Mouse (Mus musculus) midbrain, embryonic 11.5 days (tissue): ENCODE measurements around the gene Aldh3b3. TPM values are rescaled to one million over a fixed set of nuclear protein-coding genes. Genes with fewer than 3 reads are reported as not detected.

ENCODE experiments used
- ATAC-seq: fragments of 200-750 bp; cut with Nextera tagmentation; 2 replicates; pipeline ENCODE4 v1.8.0; 2017; ENCODE audit warnings: moderate TSS enrichment, moderate library complexity; ENCODE audit not compliant: low FRiP score
- DNase-seq: peaks from one replicate; pipeline ENCODE4 v3.0.0; 2015; ENCODE audit warnings: low spot score; ENCODE audit errors: missing footprints
- H3K27ac ChIP-seq: fragments of 300-500 bp; sonication (generic); 2 replicates; pipeline ENCODE4 v1.5.1; 2014; ENCODE audit warnings: low read depth, low read length
- H3K27me3 ChIP-seq: fragments of 300-500 bp; sonication (generic); 2 replicates; pipeline ENCODE4 v1.6.1; 2014; ENCODE audit warnings: mild to moderate bottlenecking, low read length, moderate library complexity, mixed read lengths; ENCODE audit not compliant: control insufficient read depth, insufficient read depth
- H3K36me3 ChIP-seq: fragments of 300-500 bp; sonication (generic); 2 replicates; pipeline ENCODE4 v1.6.1; 2014; ENCODE audit warnings: mild to moderate bottlenecking, low read length, moderate library complexity, mixed read lengths; ENCODE audit not compliant: control insufficient read depth, insufficient read depth
- H3K4me1 ChIP-seq: fragments of 300-500 bp; sonication (generic); 2 replicates; pipeline ENCODE4 v1.6.1; 2014; ENCODE audit warnings: low read length; ENCODE audit not compliant: control insufficient read depth, insufficient read depth
- H3K4me2 ChIP-seq: fragments of 300-500 bp; sonication (generic); 2 replicates; pipeline ENCODE4 v1.6.1; 2014; ENCODE audit warnings: mild to moderate bottlenecking, moderate library complexity
- H3K4me3 ChIP-seq: fragments of 300-500 bp; sonication (generic); 2 replicates; pipeline ENCODE4 v1.5.1; 2014; ENCODE audit warnings: low read depth, low read length
- H3K9ac ChIP-seq: fragments of 300-500 bp; sonication (generic); 2 replicates; pipeline ENCODE4 v1.6.1; 2014; ENCODE audit warnings: low read length
- H3K9me3 ChIP-seq: fragments of 300-500 bp; sonication (generic); 2 replicates; pipeline ENCODE4 v1.6.1; 2016; ENCODE audit warnings: low read length; ENCODE audit not compliant: control insufficient read depth
- WGBS: fragments of 180-500 bp; shearing (Covaris S2); extraction: QIAGEN DNeasy Blood & Tissue Kit; methylation state at CpG from one replicate; pipeline ENCODE4 v1.1.7; 2014; 5-methylcytosine and 5-hydroxymethylcytosine counted together
- polyA plus RNA-seq: library from polyadenylated mRNA; unstranded; fragments of >200 nt; fragmentation: Nextera tagmentation; extraction: Ambion mirVana; gene quantifications from 2 replicates; pipeline ENCODE4 v1.2.1, GENCODE M21; 2014

Aldh3b3 gene
- polyA plus RNA-seq, 1 experiment from 2014 or later: not detected

DNA sequence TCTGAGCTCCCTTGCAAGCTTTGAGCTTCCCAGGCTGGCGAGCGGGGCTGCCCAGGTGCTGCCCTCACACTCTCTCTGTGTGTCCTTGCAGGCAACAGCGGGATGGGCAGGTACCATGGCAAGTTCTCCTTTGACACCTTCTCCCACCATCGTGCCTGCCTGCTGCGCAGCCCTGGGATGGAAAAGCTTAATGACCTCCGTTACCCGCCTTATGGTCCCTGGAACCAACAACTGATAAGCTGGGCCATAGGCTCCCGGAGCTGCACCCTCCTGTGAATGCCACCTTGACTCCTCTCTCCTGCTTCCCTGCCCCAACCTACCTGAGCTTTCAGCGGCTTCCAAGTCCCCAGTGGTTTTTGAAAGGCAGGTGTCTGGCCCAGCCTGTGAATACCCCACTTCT, 22.5 kb downstream of the Aldh3b3 start:
- H3K27ac ChIP-seq: no peak overlapping the region
- no peak for ATAC-seq
- H3K4me3 ChIP-seq: no peak overlapping the region
- no peaks in the 10 kb centered on the region for H3K27me3 ChIP-seq
- no peaks in the 10 kb centered on the region for H3K36me3 ChIP-seq
- 74% methylated on average over 9 of the region's 9 CpGs for WGBS
- peaks cover 15% of the 10 kb centered on the region for H3K4me1 ChIP-seq
- no peak for DNase-seq
- no peak overlapping the region for H3K4me2 ChIP-seq
- H3K9ac ChIP-seq: no peak overlapping the region
- H3K9me3 ChIP-seq: no peaks in the 10 kb centered on the region

DNA sequence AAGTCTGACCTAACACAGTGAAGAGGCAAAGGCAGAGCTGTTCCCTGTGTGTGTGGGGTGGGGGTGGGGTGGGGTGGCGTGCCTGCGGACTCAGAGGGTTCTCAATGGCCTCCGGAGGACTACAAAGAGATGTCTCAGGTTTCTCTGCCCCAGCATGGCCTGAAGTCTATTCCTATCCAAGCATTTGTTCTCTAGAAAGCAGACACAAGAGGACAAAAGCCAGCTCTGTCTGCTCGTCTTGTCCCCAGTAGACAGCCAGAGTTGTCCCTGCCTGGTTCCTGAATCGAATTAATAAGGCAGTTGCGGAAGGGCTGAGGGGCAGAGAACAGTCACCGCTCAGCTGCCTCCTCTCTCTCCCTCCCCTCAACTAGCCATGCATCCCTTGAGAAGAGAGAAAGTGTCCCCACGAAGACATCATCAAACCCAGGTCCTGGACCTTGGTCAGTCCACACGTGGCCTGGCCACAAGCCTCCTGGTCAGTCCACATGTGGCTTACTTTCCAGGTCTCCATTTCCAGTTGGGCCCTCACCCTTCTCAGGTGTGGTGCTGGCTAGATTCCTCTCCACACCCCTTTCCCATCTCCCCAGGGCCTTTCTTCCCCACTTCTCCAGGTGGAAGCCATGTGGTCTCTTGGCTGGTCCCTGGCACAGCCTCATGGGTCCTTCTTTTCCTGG, 25.2 kb downstream of the Aldh3b3 start:
- Histone ChIP-seq H3K4me3 (no peak overlapping the region), H3K36me3 (no peaks in the 10 kb centered on the region), H3K4me2 (no peak overlapping the region), H3K9me3 (peaks cover under 1% of the 10 kb centered on the region; the same call in 1 of the 2 replicates), H3K27ac (no peak overlapping the region), H3K9ac (no peak overlapping the region), H3K4me1 (peaks cover 15% of the 10 kb centered on the region), H3K27me3 (no peaks in the 10 kb centered on the region)
- ATAC-seq (no peak), DNase-seq (peak; percentile 88)
- 33% methylated on average over 9 of the region's 9 CpGs for WGBS

DNA sequence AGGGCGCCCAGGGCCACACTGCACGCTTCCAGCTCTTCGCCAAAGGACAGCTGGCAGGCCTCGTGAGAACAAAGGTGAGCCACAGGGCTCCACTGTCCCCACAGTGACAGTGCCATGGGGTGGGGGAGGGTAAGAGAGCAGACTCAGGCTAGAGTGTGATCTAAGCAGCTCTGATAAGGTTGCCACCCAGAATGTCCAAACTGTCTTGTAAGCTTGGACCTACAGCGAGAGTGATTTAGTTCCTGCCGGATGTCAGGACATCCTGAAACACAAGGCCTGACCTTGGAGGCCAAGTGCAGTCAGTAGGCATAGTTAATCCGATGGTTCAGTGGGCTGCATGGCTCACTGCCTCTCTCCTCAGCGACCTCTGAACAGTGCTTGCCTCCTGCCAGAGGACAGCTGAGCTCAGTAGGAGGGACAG, 26.8 kb downstream of the Aldh3b3 start:
- no peaks in the 10 kb centered on the region for H3K27me3 ChIP-seq
- H3K4me3 ChIP-seq: no peak overlapping the region
- H3K4me1 ChIP-seq: peaks cover 15% of the 10 kb centered on the region
- ATAC-seq (0 out of 2 replicates have a peak, but pooled peaks have one; percentile 34), DNase-seq (peak; percentile 88)
- no peaks in the 10 kb centered on the region for H3K36me3 ChIP-seq
- WGBS: 12% methylated on average over 8 of the region's 8 CpGs
- H3K9me3 ChIP-seq: peaks cover 3% of the 10 kb centered on the region; the same call in 1 of the 2 replicates
- 0 out of 2 replicates have a peak overlapping the region, but pooled peaks have one; percentile 9 for H3K9ac ChIP-seq
- H3K4me2 ChIP-seq: no peak overlapping the region
- H3K27ac ChIP-seq: no peak overlapping the region; the same call in 1 of the 2 replicates

DNA sequence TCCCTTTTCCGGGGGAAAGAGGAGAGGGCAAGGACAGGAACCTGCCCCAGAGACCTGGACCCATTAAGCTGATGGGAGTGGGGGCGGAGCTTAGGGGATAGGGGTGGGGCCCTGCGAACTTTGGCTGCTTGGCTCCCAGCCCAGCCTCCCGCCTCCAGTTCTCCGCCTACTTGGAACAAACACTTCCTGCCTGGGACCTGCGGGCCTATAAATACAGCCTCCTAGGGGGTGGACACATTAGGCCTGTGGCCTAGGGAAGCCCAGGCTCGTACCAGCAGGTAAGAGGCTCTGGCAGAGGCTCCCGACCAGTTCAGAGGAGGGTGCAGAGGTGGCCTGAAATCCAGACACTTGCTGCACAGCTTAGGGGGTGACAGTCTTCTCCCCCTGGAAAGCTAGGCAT, 27.9 kb downstream of the Aldh3b3 start, which contains the start of gene Acy3:
TSS of gene Acy3 (plus strand) at position 237 of the 400 bp plus-strand sequence.
- Histone ChIP-seq H3K36me3 (no peaks in the 10 kb centered on the region), H3K9ac (peak within 1 kb of the TSS; percentile 9; the same call in 1 of the 2 replicates), H3K4me3 (no peak within 1 kb of the TSS), H3K9me3 (peaks cover 3% of the 10 kb centered on the region; the same call in 1 of the 2 replicates), H3K4me1 (peaks cover 15% of the 10 kb centered on the region), H3K27me3 (no peaks in the 10 kb centered on the region), H3K27ac (no peak within 1 kb of the TSS), H3K4me2 (no peak within 1 kb of the TSS)
- 27% methylated on average over 8 of the region's 8 CpGs for WGBS
- DNase-seq: no peak
- ATAC-seq: no peak

- no peak for DNase-seq
- H3K4me3 ChIP-seq: no peak overlapping the region
- H3K9ac ChIP-seq: no peak overlapping the region
- peaks cover 3% of the 10 kb centered on the region; the same call in 1 of the 2 replicates for H3K9me3 ChIP-seq
- H3K4me2 ChIP-seq: no peak overlapping the region
- no peak for ATAC-seq
- 92% methylated on average over 14 of the region's 14 CpGs for WGBS
- H3K4me1 ChIP-seq: peaks cover 14% of the 10 kb centered on the region
- no peaks in the 10 kb centered on the region for H3K27me3 ChIP-seq
- H3K27ac ChIP-seq: no peak overlapping the region
- no peaks in the 10 kb centered on the region for H3K36me3 ChIP-seq
Observed at GRCm38 (mm10) chr19:3988066-3988465, 29.6 kb downstream of the Aldh3b3 start.

DNA sequence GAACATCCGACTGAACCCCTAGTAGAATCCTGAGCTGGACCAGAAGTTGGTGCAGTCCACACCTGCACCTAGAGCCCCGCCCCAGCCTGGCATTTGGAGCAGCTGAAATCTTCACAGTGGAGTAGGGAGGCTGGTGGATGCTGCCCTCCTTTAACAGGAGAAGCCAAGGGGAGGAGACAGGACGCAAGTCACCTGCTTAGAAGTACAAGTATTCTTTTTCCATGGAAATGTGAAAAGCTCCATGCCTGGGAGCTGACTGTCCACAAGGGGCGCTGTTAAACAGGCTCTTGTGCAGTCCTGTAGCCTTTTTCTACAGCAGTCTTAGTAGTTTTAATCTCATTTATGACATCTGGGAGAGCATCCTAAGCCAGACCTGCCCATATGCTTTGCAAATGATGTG, 30.3 kb downstream of the Aldh3b3 start:
- ATAC-seq (no peak), DNase-seq (no peak)
- WGBS: 87% methylated on average over 4 of the region's 4 CpGs
- Histone ChIP-seq H3K4me2 (no peak overlapping the region), H3K4me1 (peaks cover 8% of the 10 kb centered on the region), H3K9ac (no peak overlapping the region), H3K27ac (no peak overlapping the region), H3K27me3 (no peaks in the 10 kb centered on the region), H3K4me3 (no peak overlapping the region), H3K36me3 (no peaks in the 10 kb centered on the region), H3K9me3 (peaks cover 3% of the 10 kb centered on the region; the same call in 1 of the 2 replicates)

DNA sequence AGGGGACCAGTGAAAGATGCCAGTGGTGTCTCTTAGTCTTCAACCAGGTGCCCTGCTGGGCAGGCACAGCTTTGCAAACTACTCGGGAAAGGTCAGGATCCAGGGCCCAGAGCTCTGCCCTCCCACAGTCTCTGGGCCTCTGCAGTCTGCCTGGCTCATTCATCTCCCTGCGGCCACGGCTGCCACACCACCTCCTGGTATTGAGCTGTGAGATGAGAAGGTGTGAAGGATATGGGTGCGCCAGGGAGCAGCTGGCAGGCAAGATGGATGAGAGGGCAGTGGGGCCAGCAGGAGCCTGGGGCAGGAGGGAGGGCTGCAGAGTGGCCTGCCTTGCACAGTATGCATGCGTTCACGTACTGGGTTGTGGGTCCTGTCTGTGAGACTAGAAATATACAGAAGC, 32.4 kb downstream of the Aldh3b3 start:
- Histone ChIP-seq H3K4me3 (no peak overlapping the region), H3K9ac (no peak overlapping the region), H3K4me2 (no peak overlapping the region), H3K27ac (no peak overlapping the region), H3K27me3 (no peaks in the 10 kb centered on the region), H3K36me3 (no peaks in the 10 kb centered on the region), H3K9me3 (peaks cover 3% of the 10 kb centered on the region; the same call in 1 of the 2 replicates), H3K4me1 (no peaks in the 10 kb centered on the region)
- ATAC-seq: no peak
- 74% methylated on average over 6 of the region's 6 CpGs for WGBS
- DNase-seq: no peak

DNA sequence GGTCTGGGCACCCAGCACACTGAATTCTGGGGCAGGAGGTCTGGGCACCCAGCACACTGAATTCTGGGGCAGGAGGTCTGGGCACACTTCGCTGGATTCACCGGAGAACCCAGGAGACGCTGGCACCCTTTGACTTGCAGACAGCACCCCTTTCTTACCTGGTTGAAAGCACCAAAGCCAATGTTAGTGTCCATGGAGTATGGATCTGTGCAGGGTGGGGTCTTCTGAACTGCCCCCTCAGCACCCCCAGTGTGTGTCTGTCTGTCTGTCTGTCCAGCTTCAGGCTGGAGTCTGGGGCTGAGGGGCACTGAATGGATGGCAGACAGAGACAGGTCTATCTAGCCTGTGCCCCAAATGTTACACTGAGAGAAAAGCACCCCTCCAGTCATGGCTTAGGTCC, 33.1 kb downstream of the Aldh3b3 start:
- Histone ChIP-seq H3K9me3 (peaks cover 3% of the 10 kb centered on the region; the same call in 1 of the 2 replicates), H3K4me1 (no peaks in the 10 kb centered on the region), H3K4me3 (no peak overlapping the region), H3K27me3 (no peaks in the 10 kb centered on the region), H3K4me2 (no peak overlapping the region), H3K36me3 (no peaks in the 10 kb centered on the region), H3K27ac (no peak overlapping the region), H3K9ac (no peak overlapping the region)
- DNase-seq (no peak), ATAC-seq (no peak)
- 98% methylated on average over 3 of the region's 3 CpGs for WGBS

DNA sequence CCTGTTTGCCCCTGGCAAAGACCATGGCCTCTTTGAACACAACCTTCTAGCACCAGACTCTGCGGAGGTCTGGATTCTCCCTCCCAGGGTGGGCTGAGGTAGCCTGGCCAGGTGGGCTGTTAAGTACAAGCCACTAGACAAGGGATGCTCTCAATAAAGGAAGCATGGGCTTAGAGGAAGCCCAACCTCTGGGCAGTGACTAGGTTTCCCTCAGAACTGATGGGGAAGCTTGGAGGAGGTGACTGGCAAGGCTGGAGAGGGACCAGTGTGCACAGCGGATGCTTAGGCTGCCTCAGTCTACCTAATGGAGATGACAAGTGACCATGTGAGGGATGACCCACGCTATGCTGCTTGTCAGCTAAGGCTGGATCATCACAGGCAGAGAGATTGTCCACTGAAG, 33.5 kb downstream of the Aldh3b3 start:
- H3K36me3 ChIP-seq: no peaks in the 10 kb centered on the region
- no peak overlapping the region for H3K4me3 ChIP-seq
- WGBS: 95% methylated on average over 3 of the region's 3 CpGs
- no peaks in the 10 kb centered on the region for H3K27me3 ChIP-seq
- DNase-seq (no peak), ATAC-seq (no peak)
- H3K27ac ChIP-seq: no peak overlapping the region
- H3K9ac ChIP-seq: no peak overlapping the region
- no peaks in the 10 kb centered on the region for H3K4me1 ChIP-seq
- peaks cover 3% of the 10 kb centered on the region; the same call in 1 of the 2 replicates for H3K9me3 ChIP-seq
- no peak overlapping the region for H3K4me2 ChIP-seq
